Mouse (Mus musculus) G1E (cell line): ENCODE measurements around the gene Gamt.

Experiments
- CTCF ChIP-seq: IDR thresholded peaks from 2 replicates; pipeline ENCODE4 v1.5.1; 2012; ENCODE audit warnings: low read depth, low read length, inconsistent platforms, mixed read lengths
- GATA1 ChIP-seq: IDR thresholded peaks from 2 replicates; pipeline ENCODE4 v1.6.1; 2012; ENCODE audit warnings: borderline replicate concordance, low read length, inconsistent platforms, mixed read lengths
- POLR2AphosphoS5 ChIP-seq: IDR thresholded peaks from 2 replicates; pipeline ENCODE4 v1.6.1; 2012; ENCODE audit warnings: low read depth, low read length, inconsistent platforms; ENCODE audit not compliant: insufficient replicate concordance
- TAL1 ChIP-seq: conservative IDR thresholded peaks from 2 replicates; pipeline ENCODE4 v1.6.1; 2012; ENCODE audit warnings: low read depth, low read length, inconsistent platforms, mixed read lengths

DNA sequence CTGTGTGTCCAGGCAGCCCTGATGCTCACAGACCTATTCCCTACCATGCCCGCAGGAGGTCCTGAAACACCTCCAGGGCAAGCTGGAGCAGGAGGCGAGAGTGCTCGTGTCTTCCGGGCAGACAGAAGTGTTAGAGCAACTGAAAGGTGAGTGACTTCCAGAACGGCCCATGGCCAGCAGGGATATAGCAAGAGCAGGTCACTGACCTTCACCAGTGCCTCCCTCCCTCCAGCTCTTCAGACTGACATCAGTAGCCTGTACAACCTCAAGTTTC lies 41.2 kb upstream of the Gamt start:
- TF ChIP-seq CTCF (no peak), TAL1 (no peak), GATA1 (no peak), POLR2AphosphoS5 (no peak)
